Mouse (Mus musculus): ENCODE measurements around the gene Ddr2. TPM values are rescaled to one million over a fixed set of nuclear protein-coding genes. Genes with fewer than 3 reads are reported as not detected.

Gene Ddr2
- total and polyA plus RNA-seq, 3 experiments = 0.17 to 0.37 (median 0.30) TPM

- dilution Hi-C loops (cut with MboI; ENCODE audit: extremely low pct_ligation_motif_present, extremely low pct_unique_long_range_greater_than_20kb, low sequenced_read_pairs) = no loop called here
- DNase-seq (ENCODE audit: extremely low read depth) = no peak
- no peaks in the 10 kb centered on the region for H3K79me2 ChIP-seq (replicated peaks; ENCODE audit: control insufficient read depth, extremely low read depth, insufficient read depth, poor library complexity, severe bottlenecking)
- H3K27ac ChIP-seq (ENCODE audit: insufficient read depth, low read depth) = no peak overlapping the region
- in situ Hi-C loops (cut with MboI; ENCODE audit: low pct_ligation_motif_present, low pct_unique_long_range_greater_than_20kb, low sequenced_read_pairs) = loop anchor here (10.0 kb wide), 1 partner anchor 187 kb away; no protein-coding TSS in a partner anchor
- H3K36me3 ChIP-seq (replicated peaks in 1 of 2; ENCODE audit: control insufficient read depth in 1 of 2, insufficient read depth in 1 of 2, low read length in 1 of 2) = peaks cover 2 to 21% of the 10 kb centered on the region in 2 experiments
- H3K9me3 ChIP-seq (replicated peaks; ENCODE audit: low read length) = peaks cover 2% of the 10 kb centered on the region
- TF ChIP-seq SMC3 (IDR thresholded peaks at IDR 0.05; ENCODE audit: low read depth, low read length) = peak; percentile 20
- peak in 1 of 2 experiments; percentile 58; a peak in 2 of 4 replicates for TF ChIP-seq CTCF (conservative IDR thresholded peaks at IDR 0.05 in 1 of 2, IDR thresholded peaks at IDR 0.05 in 1 of 2; ENCODE audit: low read depth in 2 of 2, low read length in 2 of 2)
- no peak for TF ChIP-seq POLR2AphosphoS2 (IDR thresholded peaks at IDR 0.05; ENCODE audit: low read depth, low read length)
- TF ChIP-seq RAD21 (IDR thresholded peaks at IDR 0.05; ENCODE audit: low read depth, low read length) = peak; percentile 43
- TF ChIP-seq ZNF384 (IDR thresholded peaks at IDR 0.05; ENCODE audit: low read depth, low read length) = no peak
- TF ChIP-seq ELF1 (IDR thresholded peaks at IDR 0.05; ENCODE audit: low read depth, low read length) = no peak
- TF ChIP-seq GABPA (IDR thresholded peaks at IDR 0.05; ENCODE audit: insufficient replicate concordance, low read depth, low read length) = no peak
- H3K9ac ChIP-seq (ENCODE audit: insufficient read depth, low read depth) = no peak overlapping the region
- H3K27me3 ChIP-seq (replicated peaks) = no peaks in the 10 kb centered on the region
- H3K4me1 ChIP-seq (ENCODE audit: control insufficient read depth in 1 of 2, insufficient read depth in 2 of 2) = no peaks in the 10 kb centered on the region
- no peak overlapping the region for H3K4me3 ChIP-seq (replicated peaks in 1 of 3; ENCODE audit: low read depth in 2 of 3, low read length in 2 of 3, poor library complexity in 1 of 3)
- H3K4me2 ChIP-seq (ENCODE audit: insufficient read depth, low read depth, poor library complexity, severe bottlenecking) = no peak overlapping the region
These were observed 162.9 kb downstream of the Ddr2 start for GRCm38 (mm10) chr1:169947654-169948053.

- H3K4me2 ChIP-seq (ENCODE audit: insufficient read depth, low read depth, poor library complexity, severe bottlenecking) = no peak overlapping the region
- in situ Hi-C loops (cut with MboI; ENCODE audit: low pct_ligation_motif_present, low pct_unique_long_range_greater_than_20kb, low sequenced_read_pairs) (loop anchor here (10.0 kb wide), 1 partner anchor 189 kb away; no protein-coding TSS in a partner anchor), dilution Hi-C loops (cut with MboI; ENCODE audit: extremely low pct_ligation_motif_present, extremely low pct_unique_long_range_greater_than_20kb, low sequenced_read_pairs) (no loop called here)
- peaks cover 2% of the 10 kb centered on the region for H3K9me3 ChIP-seq (replicated peaks; ENCODE audit: low read length)
- TF ChIP-seq MAX (IDR thresholded peaks at IDR 0.05; ENCODE audit: low read length) = no peak
- TF ChIP-seq JUN (IDR thresholded peaks at IDR 0.05; ENCODE audit: insufficient read depth, low read depth, low read length) = no peak
- TF ChIP-seq ZC3H11A (IDR thresholded peaks at IDR 0.05; ENCODE audit: low read depth, low read length) = no peak
- TF ChIP-seq ZNF384 (IDR thresholded peaks at IDR 0.05; ENCODE audit: low read depth, low read length) = no peak
- no peaks in the 10 kb centered on the region for H3K79me2 ChIP-seq (replicated peaks; ENCODE audit: control insufficient read depth, extremely low read depth, insufficient read depth, poor library complexity, severe bottlenecking)
- DNase-seq (ENCODE audit: extremely low read depth) = no peak
- H3K27me3 ChIP-seq (replicated peaks) = no peaks in the 10 kb centered on the region
- no peaks in the 10 kb centered on the region for H3K4me1 ChIP-seq (ENCODE audit: control insufficient read depth in 1 of 2, insufficient read depth in 2 of 2)
- H3K4me3 ChIP-seq (replicated peaks in 1 of 3; ENCODE audit: low read depth in 2 of 3, low read length in 2 of 3, poor library complexity in 1 of 3) = no peak overlapping the region
- no peak overlapping the region for H3K27ac ChIP-seq (ENCODE audit: insufficient read depth, low read depth)
- H3K9ac ChIP-seq (ENCODE audit: insufficient read depth, low read depth) = no peak overlapping the region
- H3K36me3 ChIP-seq (replicated peaks in 1 of 2; ENCODE audit: control insufficient read depth in 1 of 2, insufficient read depth in 1 of 2, low read length in 1 of 2) = peaks cover 0 to 11% of the 10 kb centered on the region in 2 experiments
These were observed 164.6 kb downstream of the Ddr2 start for GRCm38 (mm10) chr1:169946004-169946403.

GRCm38 (mm10) chr1:169939345-169939744 lies 171.2 kb downstream of the Ddr2 start:
- H3K4me2 ChIP-seq (ENCODE audit: insufficient read depth, low read depth, poor library complexity, severe bottlenecking) = no peak overlapping the region
- no peaks in the 10 kb centered on the region for H3K79me2 ChIP-seq (replicated peaks; ENCODE audit: control insufficient read depth, extremely low read depth, insufficient read depth, poor library complexity, severe bottlenecking)
- dilution Hi-C loops (cut with MboI; ENCODE audit: extremely low pct_ligation_motif_present, extremely low pct_unique_long_range_greater_than_20kb, low sequenced_read_pairs) = no loop called here
- no peak overlapping the region for H3K27ac ChIP-seq (ENCODE audit: insufficient read depth, low read depth)
- in situ Hi-C loops (cut with MboI; ENCODE audit: low pct_ligation_motif_present, low pct_unique_long_range_greater_than_20kb, low sequenced_read_pairs) = no loop called here
- peak; percentile 57 for DNase-seq (ENCODE audit: extremely low read depth)
- H3K9me3 ChIP-seq (replicated peaks; ENCODE audit: low read length) = no peaks in the 10 kb centered on the region
- H3K27me3 ChIP-seq (replicated peaks) = no peaks in the 10 kb centered on the region
- TF ChIP-seq ZMIZ1 (IDR thresholded peaks at IDR 0.05; ENCODE audit: low read depth, low read length) (no peak), EP300 (IDR thresholded peaks at IDR 0.05; ENCODE audit: low read length) (no peak), CTCF (conservative IDR thresholded peaks at IDR 0.05 in 1 of 2, IDR thresholded peaks at IDR 0.05 in 1 of 2; ENCODE audit: low read depth in 2 of 2, low read length in 2 of 2) (peak; percentile 44 to 81; a peak in 3 of 4 replicates), USF2 (conservative IDR thresholded peaks at IDR 0.05; ENCODE audit: low read depth, low read length) (no peak), RCOR1 (conservative IDR thresholded peaks at IDR 0.05; ENCODE audit: low read depth, low read length) (no peak), POLR2AphosphoS2 (IDR thresholded peaks at IDR 0.05; ENCODE audit: low read depth, low read length) (no peak), SMC3 (IDR thresholded peaks at IDR 0.05; ENCODE audit: low read depth, low read length) (peak; percentile 54), POLR2A (IDR thresholded peaks at IDR 0.05; ENCODE audit: low read depth, low read length) (no peak), RAD21 (IDR thresholded peaks at IDR 0.05; ENCODE audit: low read depth, low read length) (peak; percentile 82)
- no peak overlapping the region for H3K9ac ChIP-seq (ENCODE audit: insufficient read depth, low read depth)
- H3K4me1 ChIP-seq (ENCODE audit: control insufficient read depth in 1 of 2, insufficient read depth in 2 of 2) = 0 out of 4 replicates have a peak, but pooled peaks cover 0 to 3% of the 10 kb centered on the region in 2 experiments
- no peaks in the 10 kb centered on the region for H3K36me3 ChIP-seq (replicated peaks in 1 of 2; ENCODE audit: control insufficient read depth in 1 of 2, insufficient read depth in 1 of 2, low read length in 1 of 2)
- H3K4me3 ChIP-seq (replicated peaks in 1 of 3; ENCODE audit: low read depth in 2 of 3, low read length in 2 of 3, poor library complexity in 1 of 3) = no peak overlapping the region

Data from CH12.LX (cell line).